Mouse (Mus musculus) heart, postnatal 25 days (tissue): ENCODE results near the gene Atp5b. TPM values are rescaled to one million over a fixed set of nuclear protein-coding genes. Genes with fewer than 3 reads are reported as not detected.
"Not testable (repeated sequence)": the region's sequence is repeated elsewhere in the genome, so short reads cannot be mapped to it uniquely, and the experiment has no call there.

Source experiments
- DNase-seq: peaks from one replicate; pipeline ENCODE4 v3.0.0; 2022; ENCODE audit warnings: low spot score
- intact Hi-C: fragments of 180-260 bp; cut with DNase I; formaldehyde crosslinking; loops from one replicate; pipeline ENCODE4 v1.15.1; 2025
- total RNA-seq, 2 experiments: library from RNA; stranded (reverse); gene quantifications; 2 replicates each; pipeline ENCODE4 v1.2.3; 2021

Atp5b gene
- total RNA-seq, 2 experiments from 2014 or later = 9,293 to 9,309 TPM

DNA sequence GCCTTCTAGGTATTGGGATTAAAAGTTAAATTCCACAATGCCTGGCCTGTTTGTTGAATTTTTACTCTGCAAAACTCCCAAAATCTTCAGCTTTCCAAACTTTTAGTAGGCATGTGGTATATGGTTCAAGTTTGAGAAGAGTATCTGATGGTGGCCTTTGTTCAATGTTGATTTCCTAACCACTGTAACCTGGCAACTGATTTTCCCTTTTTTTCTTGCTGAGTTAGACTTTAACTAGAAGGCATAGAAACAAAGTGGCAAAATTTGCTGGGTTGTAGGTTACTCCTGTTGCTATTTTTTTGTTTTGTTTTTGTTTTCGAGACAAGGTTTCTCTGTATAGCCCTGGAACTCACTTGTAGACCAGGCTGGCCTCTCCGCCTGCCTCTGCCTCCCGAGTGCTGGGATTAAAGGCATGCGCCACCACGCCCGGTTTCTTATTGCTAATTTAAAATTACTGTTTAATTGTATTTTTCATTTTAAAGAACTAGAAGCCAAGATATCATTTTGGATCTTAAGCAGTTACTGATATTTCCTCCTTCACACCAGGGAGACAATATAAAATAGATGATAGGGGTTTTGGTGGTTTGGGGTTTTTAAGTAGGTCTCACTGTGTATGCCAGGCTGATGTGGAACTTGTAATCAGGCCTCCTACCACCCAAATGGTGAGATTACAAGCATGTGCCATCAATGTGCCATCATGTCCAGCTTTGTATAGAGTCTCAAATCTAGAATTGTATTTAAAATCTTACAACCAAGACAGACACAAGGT, 20.7 kb upstream of the Atp5b start:
- DNase-seq = no peak
- intact Hi-C loops = no loop called here

DNA sequence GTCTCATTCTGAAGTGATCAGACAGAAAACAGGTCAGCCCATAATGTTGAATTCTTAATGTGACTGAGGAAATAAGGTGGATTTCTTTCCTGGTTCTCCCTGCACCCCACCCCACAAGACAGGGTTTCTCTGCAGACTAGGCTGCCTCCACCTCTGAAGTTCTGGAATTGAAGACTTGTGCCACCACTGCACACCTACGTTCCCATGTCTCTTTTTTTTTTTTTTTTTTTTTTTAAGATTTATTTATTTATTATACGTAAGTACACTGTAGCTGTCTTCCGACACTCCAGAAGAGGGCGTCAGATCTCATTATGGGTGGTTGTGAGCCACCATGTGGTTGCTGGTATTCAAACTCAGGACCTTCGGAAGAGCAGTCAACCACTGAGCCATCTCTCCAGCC, 17.0 kb upstream of the Atp5b start:
- intact Hi-C loops = no loop called here
- DNase-seq = no peak

GRCm38 (mm10) chr10:128069201-128069600, 13.9 kb upstream of the Atp5b start:
- intact Hi-C loops = no loop called here
- DNase-seq = no peak

- intact Hi-C loops, DNase-seq: not testable (repeated sequence)
These were observed 12.6 kb upstream of the Atp5b start for GRCm38 (mm10) chr10:128070432-128070831.

GRCm38 (mm10) chr10:128078269-128078668, 4.8 kb upstream of the Atp5b start:
- intact Hi-C loops = not testable (repeated sequence)

DNA sequence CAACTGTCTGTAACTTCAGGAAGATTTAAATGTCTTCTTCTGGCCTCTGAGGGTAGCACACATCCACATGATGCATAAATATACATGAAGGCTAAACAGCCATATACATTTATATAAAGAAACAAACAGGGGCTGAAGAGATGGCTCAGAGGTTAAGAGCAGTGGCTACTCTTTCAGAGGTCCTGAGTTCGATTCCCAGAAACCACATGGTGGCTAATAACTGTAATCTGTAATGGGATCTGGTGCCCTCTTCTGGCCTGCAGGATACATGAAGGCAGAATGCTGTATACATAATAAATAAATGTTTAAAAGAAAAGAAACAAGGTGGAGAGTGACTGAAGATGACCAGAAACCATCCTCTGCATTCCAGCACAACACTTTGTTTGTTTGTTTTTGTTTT, 2.6 kb upstream of the Atp5b start:
- DNase-seq = no peak
- intact Hi-C loops = no loop called here

More at GRCm38 (mm10) chr10:128078269-128078668, 4.8 kb upstream of the Atp5b start:
- not testable (repeated sequence) for DNase-seq

DNA sequence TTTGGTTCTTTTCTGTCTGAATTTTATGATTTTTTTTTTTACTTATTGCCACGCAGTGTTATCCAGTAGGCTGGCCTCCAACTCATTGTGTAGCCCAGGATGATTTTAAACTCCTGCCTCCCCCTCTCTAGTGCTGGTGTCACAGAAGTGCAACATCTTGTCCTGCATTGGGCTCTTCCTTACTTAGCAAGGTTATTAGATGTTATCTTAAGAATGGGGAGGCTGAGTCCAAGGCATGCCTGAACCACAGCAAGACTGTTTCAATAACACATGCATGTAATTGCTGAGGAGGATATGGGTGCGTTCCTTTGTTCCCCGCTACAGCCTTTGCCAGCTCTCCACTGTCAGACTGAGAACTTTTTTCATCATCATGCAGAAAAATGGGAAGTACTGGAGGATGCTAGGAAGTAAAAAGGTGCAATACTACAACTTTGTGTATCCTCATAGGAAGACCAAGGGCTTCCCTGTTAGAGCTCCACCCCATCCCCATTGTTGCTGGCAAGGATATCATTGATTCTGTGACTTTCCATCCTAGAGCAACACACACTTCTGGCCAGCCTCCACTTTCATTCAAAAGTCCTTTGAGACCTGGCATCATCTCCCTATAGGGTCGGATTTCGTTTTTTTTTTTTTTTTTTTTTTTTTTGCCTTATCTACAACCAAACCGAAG, 1.1 kb upstream of the Atp5b start:
- intact Hi-C loops = no loop called here
- no peak for DNase-seq

DNA sequence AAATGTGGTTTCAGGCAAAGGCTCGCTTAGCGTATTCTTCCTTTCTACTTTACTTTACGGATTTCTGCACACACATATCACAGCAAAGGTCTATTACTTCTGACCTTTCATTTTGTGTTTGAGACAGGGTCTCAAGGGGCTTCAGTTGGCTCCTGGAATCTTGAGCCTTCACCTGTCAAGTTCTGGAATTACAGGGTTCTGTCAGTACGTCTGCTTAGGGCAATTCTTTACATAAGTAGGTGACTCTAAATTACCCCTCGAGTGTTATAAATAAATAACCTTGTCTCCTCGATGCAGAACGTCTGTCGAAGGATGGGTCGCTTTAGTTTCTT, 630 bp upstream of the Atp5b start:
- no peak for DNase-seq
- intact Hi-C loops = no loop called here

DNA sequence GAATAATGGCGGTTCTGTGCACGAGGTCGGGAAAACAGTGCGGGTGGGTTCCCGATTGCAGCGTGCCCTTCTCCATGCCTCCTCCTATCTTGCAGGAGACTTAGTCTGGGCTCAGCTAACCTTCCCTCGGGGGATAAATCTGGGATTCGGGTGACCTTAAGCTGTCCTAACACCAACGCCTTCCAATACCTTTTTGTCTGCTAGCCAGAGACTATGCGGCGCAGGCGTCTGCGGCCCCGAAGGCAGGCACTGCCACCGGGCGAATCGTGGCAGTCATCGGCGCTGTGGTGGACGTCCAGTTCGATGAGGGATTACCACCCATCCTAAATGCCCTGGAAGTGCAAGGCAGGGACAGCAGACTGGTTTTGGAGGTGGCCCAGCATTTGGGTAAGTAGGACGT, 615 bp downstream of the Atp5b start:
- no peak for DNase-seq
- intact Hi-C loops = no loop called here

DNA sequence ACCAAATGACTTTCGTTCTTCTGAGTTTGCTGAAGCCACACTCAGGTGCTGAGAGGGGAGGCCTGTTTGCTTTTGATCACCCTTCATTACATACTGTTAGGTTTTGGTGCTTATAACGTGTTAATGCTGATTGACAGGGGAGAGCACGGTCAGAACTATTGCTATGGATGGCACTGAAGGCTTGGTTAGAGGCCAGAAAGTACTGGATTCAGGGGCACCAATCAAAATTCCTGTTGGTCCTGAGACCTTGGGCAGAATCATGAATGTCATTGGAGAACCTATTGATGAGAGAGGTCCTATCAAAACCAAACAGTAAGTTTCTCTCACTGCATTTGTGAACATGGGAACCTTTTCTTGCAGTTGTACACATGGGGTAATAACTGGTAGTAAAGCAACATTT, 1.1 kb downstream of the Atp5b start:
- DNase-seq = no peak
- intact Hi-C loops = no loop called here

DNA sequence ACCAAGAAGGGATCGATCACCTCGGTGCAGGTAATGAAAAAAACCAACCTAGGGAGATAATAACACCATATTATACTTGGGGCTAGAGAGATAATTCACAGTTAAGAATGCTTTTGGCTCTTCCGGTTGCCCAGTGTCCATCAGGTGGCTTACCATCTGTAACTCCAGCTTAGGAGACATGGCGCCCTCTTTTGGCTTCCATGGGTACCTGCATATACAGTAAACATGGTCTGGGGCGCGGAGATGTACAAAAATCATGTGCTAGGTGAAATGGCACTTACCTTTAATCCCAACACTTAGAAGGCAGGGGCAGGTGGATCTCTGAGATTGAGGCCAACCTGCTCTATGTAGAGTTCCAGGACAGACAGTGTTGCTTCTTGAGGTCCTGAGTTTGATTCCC, 3.3 kb downstream of the Atp5b start:
- no peak for DNase-seq
- intact Hi-C loops = no loop called here

DNA sequence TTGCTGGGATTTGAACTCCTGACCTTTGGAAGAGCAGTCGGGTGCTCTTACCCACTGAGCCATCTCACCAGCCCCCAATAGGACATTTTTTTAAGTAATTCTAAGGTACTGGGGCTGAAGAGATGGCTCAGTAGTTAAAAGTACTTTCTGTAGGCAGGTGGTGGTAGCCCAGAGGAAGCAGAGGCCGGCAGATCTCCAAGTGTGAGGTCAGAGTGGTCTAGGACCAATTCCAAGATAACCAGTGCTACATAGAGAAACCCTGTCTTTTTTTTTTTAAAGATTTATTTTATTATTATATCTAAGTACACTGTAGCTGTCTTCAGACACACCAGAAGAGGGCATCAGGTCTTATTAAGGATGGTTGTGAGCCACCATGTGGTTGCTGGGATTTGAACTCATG, 4.1 kb downstream of the Atp5b start:
- intact Hi-C loops, DNase-seq: not testable (repeated sequence)

DNA sequence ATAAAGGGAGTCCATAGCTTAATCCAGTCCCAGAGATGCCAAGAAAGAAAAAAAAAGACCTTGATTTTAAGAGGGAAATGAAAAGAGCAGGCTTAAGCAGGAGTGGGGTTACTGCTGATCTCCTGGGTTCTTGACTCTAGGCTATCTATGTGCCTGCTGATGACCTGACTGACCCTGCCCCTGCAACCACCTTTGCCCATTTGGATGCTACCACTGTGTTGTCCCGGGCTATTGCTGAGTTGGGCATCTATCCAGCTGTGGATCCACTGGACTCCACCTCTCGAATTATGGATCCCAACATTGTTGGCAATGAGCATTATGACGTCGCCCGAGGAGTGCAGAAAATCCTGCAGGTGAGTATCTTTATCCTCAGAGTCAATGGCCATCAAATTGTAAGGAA, 5.1 kb downstream of the Atp5b start:
- DNase-seq = no peak
- intact Hi-C loops = no loop called here

- DNase-seq = no peak
- intact Hi-C loops = no loop called here
These were observed 6.8 kb downstream of the Atp5b start for GRCm38 (mm10) chr10:128089842-128090241.

DNA sequence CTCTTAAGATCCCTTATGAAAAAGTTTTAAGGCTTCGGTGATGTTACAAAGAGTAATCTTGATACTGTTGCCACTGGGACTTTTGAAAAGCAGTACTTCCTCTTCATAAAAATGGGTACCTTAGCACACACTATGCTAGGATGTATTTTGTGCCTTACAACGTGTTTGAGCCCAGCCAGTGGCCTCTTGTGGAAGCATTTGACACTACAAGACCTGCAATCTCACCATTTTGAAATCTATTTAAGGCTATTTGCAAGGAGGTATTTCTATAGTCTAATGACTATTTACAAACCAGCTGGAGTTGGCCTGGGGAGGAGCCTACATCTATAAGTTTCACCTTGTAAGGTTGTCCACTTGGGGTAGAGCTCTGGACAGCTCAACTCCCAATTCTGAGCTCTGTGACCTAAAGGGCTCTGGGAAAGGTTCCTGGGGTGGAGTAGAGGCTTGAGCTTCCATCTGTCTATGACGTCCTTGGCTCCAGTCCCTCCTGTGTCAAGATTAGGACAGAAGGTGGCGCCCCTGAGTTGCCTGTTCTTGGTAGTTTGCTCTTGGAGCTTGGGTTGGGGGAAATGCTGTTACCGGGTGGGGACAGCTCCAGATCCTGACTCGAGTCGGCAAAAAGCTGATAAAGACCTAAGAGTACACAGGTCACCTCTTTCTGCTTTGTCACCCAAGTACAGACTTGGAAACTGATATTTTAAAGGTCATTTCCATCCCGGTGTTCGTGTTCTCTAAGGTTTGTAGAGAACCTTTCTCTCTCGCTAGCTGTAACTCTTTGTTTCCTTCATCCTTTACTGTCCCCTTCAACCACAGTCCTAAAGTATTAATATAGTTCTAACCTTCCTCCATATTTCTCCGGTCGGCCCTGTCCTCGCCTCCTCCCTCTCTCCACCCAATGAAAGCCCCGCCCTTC, 7.8 kb downstream of the Atp5b start:
- peak; percentile 82 for DNase-seq
- intact Hi-C loops = loop anchor here (1.0 kb wide), 1 partner anchor 97 kb away; no protein-coding TSS in a partner anchor

DNA sequence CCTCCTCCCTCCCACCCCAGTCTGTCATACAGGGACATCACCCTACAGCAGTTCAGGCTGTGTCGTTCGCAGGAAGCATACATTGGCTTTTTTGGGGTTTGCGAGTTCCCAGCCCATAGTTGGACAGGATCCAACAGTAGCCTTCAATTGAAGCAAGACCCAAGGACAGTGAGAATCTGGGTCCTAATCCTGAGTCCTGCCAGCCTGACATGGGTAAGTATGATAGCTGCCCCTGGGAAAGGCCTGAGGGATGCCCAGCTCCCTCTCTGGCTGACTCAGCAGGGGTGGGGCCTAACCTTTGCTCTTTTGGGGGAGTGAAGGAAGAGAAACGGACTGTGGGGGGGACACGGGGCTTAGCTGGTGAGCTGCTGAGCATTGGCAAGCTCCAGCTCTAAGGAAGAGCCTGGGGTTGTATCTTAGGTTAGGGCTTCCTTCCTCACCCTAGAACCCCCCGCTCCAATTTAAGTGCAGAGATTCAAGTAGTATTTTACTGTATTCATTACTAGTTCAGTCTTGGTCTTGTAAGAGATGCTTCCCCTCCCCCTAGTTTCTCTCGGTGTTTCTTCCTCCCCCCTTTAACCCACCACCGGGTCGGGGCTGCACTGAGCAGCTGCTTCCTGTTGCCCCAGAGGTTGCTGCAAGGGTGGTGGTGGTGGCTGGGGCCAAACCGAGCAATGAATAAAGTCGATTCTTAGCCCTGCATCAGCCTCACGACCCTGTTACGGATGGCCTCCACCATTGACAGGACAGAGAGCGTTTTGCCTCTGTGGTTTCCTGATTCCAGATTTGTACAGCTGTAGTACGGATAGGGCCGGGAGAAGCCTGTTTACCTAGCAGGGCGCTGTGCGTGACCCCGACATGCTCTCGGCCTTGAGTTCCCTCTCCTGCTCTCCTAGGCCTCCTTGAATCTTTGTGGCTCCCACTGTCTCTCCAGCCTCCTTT, 8.8 kb downstream of the Atp5b start, which contains the start of gene Baz2a:
Gene Baz2a (plus strand): TSS at position 14 of the 942 bp plus-strand sequence.
- peak; percentile 30 for DNase-seq
- intact Hi-C loops = loop anchor here (1.0 kb wide), 1 partner anchor 96 kb away; no protein-coding TSS in a partner anchor

DNA sequence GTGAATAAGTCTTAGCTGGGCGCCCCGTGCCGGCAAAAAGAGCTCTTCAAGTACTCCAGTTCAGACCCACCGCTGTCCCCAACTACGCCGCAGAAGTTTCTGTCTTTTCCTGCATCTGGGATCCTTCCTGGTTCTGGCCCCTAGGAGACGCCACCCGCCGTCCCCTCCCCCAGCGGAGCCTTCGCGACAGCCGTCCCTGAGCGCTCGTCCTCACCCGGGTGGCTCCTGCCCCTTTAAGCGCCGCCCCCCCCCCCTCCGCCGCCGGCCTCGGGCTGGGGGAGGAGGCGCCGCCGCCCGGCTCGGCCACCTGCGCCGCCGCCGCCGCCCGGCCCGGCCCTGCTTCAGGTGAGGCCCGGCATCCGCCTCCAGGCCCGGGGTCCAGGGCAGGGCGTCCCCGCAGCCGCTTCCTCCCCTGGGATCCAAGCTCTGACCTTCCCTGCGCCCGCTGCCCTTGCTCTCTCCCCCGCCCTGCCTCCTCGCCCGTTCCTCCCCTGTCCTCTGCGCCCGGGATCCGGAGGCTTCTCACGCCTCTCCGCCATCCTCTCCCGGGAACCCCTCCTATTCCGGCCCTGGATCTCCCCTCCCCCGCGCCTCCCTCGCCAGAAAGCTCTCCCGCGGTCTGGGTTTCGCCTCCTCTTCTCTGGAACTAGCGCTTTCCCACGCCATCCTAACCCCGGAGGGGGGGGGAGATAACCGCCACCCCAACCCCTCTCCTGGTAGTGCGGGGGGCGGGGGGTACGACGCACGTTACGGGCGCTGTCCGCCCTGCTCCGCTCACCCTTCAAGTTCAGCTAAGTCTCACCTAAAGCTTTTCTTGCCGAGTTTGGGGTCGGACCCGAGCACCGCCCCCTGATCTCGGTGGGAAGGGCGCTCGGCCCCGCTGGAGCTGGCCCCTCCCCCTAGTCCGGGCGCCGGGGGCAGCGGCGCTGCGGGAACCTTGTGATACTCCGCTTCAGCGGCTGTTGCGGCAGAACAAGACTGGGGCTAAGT, 9.7 kb downstream of the Atp5b start:
- peak; percentile 75 for DNase-seq
- intact Hi-C loops = no loop called here
